Mouse (Mus musculus): ENCODE measurements around the gene Sema4b. TPM values are rescaled to one million over a fixed set of nuclear protein-coding genes. Genes with fewer than 3 reads are reported as not detected.

Sema4b gene
- polyA plus RNA-seq, 1 experiment, result 18.5 TPM

DNA sequence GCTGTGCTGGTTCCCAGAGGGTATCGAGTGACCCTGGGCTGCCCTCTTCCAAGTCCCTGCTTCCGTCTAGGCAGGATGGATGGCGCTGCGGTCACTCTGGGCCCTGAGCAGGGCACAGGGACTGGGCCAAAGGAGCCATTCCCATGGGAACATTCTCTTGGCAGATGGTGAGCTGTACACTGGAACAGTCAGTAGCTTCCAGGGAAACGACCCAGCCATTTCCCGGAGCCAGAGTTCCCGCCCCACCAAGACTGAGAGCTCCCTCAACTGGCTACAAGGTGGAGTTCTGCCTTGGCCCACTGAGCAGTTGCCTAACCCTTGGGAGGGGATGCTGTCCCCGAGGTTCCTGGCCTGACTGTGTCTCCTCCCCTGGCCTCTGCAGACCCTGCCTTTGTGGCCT lies 29.9 kb downstream of the Sema4b start:
- TF ChIP-seq GATA1 (IDR thresholded peaks at IDR 0.05; ENCODE audit: low read length), result no peak

DNA sequence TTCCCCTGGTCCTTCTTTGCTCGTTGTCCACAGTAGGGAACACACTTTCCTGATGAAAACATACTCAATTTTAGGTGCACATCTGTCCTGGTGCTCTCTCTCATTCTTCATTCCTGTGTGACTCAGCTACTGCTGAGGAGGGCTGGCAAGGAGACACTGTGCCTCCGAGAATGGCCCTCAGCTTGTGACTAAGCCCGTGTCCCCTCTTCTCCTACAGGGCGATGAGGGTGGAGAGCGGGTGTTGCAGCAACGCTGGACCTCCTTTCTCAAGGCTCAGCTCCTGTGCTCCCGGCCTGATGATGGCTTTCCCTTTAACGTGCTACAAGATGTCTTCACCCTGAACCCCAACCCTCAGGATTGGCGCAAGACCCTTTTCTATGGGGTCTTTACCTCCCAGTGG lies 32.0 kb downstream of the Sema4b start:
- TF ChIP-seq GATA1 (IDR thresholded peaks at IDR 0.05; ENCODE audit: low read length), result no peak

- no peak for TF ChIP-seq GATA1 (IDR thresholded peaks at IDR 0.05; ENCODE audit: low read length)
Measured at GRCm38 (mm10) chr7:80220237-80220797, 33.7 kb downstream of the Sema4b start.

DNA sequence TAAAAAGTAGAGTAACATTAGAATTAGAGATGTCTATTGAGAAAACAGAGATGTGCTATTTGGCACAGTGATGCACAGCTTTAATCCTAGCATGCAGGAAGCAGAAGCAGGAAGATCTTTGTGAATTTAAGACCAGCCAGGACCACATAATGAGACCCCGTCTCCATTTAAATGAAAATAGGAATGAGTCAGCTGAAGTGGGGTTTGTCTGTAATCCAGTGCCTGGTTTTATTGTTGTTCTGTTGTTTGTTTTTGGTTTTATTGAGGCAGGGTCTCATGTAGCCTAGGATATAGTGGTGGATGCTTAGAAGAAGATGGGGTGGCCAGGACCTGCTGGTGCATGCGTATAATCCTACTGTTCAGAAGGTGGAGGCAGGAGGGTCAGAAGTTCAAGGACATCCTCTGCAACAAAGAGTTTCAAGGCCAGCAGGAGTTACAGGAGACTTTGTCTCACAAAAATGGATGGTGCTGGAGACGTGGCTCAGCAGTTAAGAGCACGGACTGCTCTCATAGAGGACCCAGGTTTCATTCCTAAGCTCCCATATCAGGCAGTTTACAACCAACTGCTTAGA lies 34.6 kb downstream of the Sema4b start:
- no peak for TF ChIP-seq GATA1 (IDR thresholded peaks at IDR 0.05; ENCODE audit: low read length)

- TF ChIP-seq GATA1 (IDR thresholded peaks at IDR 0.05; ENCODE audit: low read length), result no peak
Measured at GRCm38 (mm10) chr7:80227065-80227464, 40.4 kb downstream of the Sema4b start.

DNA sequence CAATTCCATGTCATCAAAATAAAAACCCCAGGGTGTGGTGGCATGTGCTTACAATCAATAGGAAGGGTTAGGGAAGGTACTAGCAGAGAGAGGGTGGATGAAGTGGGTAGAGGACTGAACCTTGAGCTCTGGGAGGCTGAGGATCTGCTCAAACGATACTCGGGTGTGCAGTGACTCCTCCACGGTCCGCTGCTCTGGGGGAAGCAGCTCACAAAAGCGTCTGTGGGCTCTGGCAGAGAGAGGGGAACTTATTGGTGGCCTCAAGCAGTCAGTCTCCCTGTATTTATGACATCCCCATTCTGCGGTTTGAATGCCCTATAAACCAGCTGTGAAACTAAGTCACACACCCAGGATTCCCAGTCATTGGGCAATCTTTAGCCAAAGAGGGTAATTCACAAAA lies 43.6 kb downstream of the Sema4b start:
- no peak for TF ChIP-seq GATA1 (IDR thresholded peaks at IDR 0.05; ENCODE audit: low read length)

DNA sequence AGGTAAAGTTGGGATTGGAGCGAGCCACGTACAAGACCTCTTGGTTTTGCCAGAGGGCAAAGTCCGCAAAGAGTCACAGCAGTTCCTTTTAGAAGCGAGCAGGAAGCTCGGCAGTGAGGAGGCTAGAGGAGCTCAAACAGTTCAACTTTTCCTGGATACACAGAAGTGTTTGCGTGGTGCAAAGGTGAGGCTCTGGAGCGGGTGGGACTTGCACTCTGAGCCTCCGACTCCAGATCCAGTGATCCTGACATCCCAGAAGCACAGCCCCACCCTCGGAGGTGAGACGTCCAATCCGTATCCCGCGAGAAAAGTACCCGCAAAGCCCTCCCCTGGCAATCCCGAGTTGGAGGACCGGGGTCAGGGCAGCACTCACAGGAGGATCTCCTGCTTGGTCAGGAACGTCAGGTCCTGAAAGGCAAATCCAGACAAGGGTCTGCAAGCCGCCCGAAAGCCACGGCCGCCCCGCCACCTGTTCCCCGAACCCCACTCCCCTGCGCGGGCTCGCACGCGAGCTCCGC lies 45.4 kb downstream of the Sema4b start:
- no peak for TF ChIP-seq GATA1 (IDR thresholded peaks at IDR 0.05; ENCODE audit: low read length)

DNA sequence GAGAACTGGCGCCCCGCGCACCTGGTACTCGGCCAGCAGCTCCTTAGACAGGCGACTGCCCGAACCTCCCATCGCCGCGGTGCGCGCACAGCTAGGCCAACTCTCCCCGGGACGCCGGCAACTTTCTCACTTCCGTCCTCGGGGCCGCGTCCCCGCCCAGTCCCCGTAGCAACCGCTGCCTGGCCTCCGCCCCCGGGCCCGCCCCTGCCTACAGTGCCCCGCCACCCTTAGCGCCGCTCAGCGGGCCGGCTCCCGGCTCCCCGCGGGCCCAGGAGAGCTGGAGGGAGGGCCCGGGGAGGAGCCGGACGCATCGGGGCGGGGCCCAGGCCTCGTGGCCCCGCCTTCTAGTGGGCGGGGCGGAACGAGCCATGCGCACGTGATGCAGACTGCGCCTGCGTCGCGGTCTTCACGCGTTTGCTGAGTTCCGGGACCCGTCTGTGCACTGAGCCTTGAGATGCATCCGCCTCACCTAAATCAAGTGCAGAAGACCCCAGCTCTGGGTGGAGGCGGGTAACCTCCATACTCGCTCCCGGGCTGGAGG lies 45.9 kb downstream of the Sema4b start, which contains the start of the genes Cib1 and Gdpgp1:
TSS of gene Cib1 (minus strand) at position 325 of the 541 bp plus-strand sequence.
TSS of gene Gdpgp1 (plus strand) at position 377 of the 541 bp plus-strand sequence.
- TF ChIP-seq GATA1 (IDR thresholded peaks at IDR 0.05; ENCODE audit: low read length), result no peak

GRCm38 (mm10) chr7:80233799-80234198 lies 47.2 kb downstream of the Sema4b start:
- TF ChIP-seq GATA1 (IDR thresholded peaks at IDR 0.05; ENCODE audit: low read length), result no peak

DNA sequence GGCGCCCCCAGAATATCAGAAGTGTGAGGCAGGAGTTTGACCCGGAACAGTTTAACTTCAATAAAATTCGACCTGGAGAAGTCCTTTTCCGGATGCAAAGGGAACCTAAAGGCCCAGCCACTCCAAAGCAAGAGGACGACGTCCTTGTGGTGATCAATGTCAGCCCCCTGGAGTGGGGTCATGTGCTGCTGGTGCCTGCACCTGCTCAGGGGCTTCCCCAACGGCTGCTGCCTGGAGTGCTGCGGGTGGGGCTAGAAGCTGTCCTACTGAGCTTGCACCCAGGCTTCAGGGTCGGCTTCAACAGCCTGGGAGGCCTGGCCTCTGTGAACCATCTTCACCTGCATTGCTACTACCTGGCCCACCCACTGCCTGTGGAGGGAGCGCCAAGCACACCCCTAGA lies 51.9 kb downstream of the Sema4b start:
- TF ChIP-seq GATA1 (IDR thresholded peaks at IDR 0.05; ENCODE audit: low read length), result no peak

DNA sequence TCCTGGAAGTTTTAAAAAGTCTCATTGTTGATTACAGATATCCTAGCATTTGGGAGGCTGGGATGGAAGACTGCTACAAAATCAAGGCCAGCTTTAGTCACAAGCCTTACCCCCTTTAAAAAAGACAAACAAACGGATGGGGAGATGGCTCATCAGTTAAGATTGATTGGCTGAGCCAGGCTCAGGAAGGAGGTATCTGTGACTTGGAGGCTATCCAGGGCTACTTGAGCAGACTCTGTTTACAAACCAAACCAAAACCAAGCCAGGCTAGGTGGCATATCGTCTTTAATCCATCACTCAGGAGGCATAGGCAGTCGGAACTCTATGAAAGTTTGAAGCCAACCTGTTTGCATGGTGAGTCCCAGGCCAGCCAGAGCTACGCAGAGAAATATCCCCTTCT lies 55.0 kb downstream of the Sema4b start:
- no peak for TF ChIP-seq GATA1 (IDR thresholded peaks at IDR 0.05; ENCODE audit: low read length)

GRCm38 (mm10) chr7:80244851-80245250 lies 58.2 kb downstream of the Sema4b start:
- TF ChIP-seq GATA1 (IDR thresholded peaks at IDR 0.05; ENCODE audit: low read length), result no peak

DNA sequence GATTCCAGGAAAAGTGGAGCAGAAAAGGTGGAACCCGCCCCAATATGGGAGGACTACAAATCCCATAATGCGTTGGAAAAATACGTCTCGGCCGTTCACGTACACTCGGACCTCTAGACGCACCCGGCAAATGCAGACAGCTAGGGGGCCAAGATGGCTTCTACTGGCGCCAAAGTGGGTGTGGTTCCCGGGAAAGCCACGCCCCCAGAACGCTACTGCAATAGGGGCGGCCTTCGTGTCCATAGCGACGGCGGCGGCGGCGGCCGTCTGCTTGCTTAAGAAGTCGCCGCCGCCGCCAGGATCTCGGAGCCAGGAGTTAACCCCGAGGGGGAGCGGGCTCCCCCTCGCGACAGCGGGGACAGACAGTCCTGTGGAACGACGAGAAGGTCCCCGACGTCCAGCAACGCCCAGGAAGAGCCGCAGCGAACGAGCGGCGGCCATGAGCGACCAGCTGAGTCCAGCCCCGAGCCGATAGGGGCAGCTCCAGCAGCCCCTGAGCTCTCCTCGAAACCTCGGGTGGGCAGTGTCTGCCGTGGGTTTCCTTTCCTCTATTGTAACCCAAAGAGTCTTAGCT lies 59.6 kb downstream of the Sema4b start, which contains the start of gene Ttll13:
TSS of gene Ttll13 (plus strand) at position 229 of the 574 bp plus-strand sequence.
- no peak for TF ChIP-seq GATA1 (IDR thresholded peaks at IDR 0.05; ENCODE audit: low read length)

DNA sequence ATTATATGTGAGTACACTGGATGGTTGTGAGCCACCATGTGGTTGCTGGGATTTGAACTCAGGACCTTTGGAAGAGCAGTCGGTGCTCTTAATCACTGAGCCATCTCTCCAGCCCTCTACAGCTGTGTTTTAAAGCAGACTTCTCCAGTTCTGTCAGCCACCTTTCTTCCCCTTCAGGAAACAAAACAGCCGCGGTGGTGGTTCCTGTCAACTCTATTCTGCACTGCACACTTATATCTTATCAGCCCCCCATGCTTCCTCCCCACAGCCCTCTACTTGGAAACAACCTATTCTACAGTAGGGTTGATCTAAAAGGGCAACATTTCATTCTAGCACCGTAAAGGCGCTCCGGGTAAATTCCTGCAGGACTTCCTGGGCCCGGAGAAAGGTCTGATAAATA lies 60.2 kb downstream of the Sema4b start:
- TF ChIP-seq GATA1 (IDR thresholded peaks at IDR 0.05; ENCODE audit: low read length), result no peak

DNA sequence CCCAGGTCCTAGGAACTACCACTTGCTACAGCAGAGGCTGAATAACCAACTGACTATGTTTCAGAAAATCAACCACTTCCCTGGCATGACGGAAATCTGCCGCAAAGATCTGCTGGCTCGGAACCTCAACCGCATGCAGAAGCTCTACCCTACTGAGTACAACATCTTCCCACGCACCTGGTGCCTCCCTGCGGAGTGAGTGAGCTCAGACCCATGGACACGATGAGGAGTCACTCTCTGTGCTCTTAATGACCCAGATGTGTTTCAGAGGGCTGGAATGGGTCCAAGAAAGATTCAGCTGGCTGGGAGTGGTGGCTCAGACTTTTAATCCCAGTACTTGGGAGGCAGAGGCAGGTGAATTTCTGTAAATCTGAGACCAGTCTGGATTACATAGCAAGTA lies 65.8 kb downstream of the Sema4b start:
- no peak for TF ChIP-seq GATA1 (IDR thresholded peaks at IDR 0.05; ENCODE audit: low read length)

- TF ChIP-seq GATA1 (IDR thresholded peaks at IDR 0.05; ENCODE audit: low read length), result peak; percentile 81
Measured at GRCm38 (mm10) chr7:80252886-80253285, 66.2 kb downstream of the Sema4b start.

Measured in G1E-ER4 (cell line).